Mouse (Mus musculus): ENCODE measurements around the gene Onecut1.

DNA sequence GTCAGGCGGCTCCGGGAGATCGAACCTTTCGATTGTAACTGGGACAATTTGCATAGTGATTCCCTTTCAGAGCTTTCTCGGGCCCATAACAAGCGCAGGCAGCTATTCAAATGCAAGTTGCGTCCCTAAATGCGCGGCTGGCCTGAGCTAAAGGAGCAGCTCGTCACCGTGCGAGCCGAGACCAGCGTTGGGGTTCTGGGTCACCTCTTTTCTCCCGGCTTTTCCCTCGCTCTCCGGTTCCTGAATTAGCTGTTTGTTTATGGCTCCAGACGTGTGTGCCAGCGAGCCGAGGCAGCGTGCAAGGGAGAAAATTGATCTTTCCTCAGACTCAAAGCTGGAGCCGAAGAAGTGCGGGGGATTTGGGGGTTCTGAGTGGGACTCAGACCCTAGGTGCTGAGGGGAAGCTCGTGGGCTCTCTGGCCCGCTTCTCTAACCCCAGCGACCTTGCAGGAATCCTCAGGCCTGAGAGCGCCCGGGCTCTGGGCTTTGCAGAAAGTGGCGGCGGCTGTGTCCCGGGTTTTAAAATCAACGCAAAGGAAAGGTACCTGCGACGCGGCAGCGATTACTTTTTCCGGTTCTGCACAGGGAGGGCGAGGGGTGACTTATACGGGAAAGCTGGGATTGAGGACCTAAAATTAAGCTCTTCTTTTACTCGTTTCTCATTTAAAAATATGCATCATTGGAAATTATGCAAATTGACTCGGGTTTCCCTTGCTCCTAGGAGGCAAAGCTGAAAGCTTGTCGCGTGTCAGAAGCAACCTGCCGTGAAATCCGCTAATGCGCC lies 13.1 kb upstream of the Onecut1 start:
- TF ChIP-seq POLR2A (IDR thresholded peaks at IDR 0.05; ENCODE audit: control insufficient read depth, low read depth, low read length), result no peak
- no peak for TF ChIP-seq CTCF (IDR thresholded peaks at IDR 0.05; ENCODE audit: control insufficient read depth, insufficient read depth, insufficient replicate concordance, low read depth, low read length)

Data from testis, adult 2 months (tissue).